Mouse (Mus musculus) left cerebral cortex, postnatal 10 days (tissue): Measurements from ENCODE around the gene Dock2. TPM values are rescaled to one million over a fixed set of nuclear protein-coding genes. Genes with fewer than 3 reads are reported as not detected.
A peak's percentile ranks its signal among the peaks of the same experiment; 100 is the strongest.

Experiments used
- DNase-seq, 2 experiments: peaks; one replicate each; pipeline ENCODE4 v3.0.0; 2021 to 2022; ENCODE audit warnings: low spot score in 2 of 2, mixed read lengths in 1 of 2; ENCODE audit errors: extremely low spot score in 1 of 2
- intact Hi-C: fragments of 180-260 bp; cut with DNase I; formaldehyde crosslinking; loops from one replicate; pipeline ENCODE4 v1.15.1; 2025
- total RNA-seq, 2 experiments: library from RNA; stranded (reverse); gene quantifications; 2 replicates each; pipeline ENCODE4 v1.2.3; 2021

Gene Dock2
- total RNA-seq, 2 experiments from 2014 or later, result 3.5 to 3.6 TPM

- no peak for DNase-seq
- intact Hi-C loops, result no loop called here
Observed at GRCm38 (mm10) chr11:34194158-34194941, 589.3 kb downstream of the Dock2 start.

- intact Hi-C loops, result no loop called here
- no peak for DNase-seq
Observed at GRCm38 (mm10) chr11:34193658-34194057, 590.0 kb downstream of the Dock2 start.

- intact Hi-C loops, result no loop called here
- DNase-seq, result no peak
Observed at GRCm38 (mm10) chr11:34184266-34184665, 599.4 kb downstream of the Dock2 start.

- intact Hi-C loops, result no loop called here
- DNase-seq, result peak; percentile 27 to 43
Observed at GRCm38 (mm10) chr11:34181214-34182117, 602.2 kb downstream of the Dock2 start.

GRCm38 (mm10) chr11:34178752-34179151, 604.9 kb downstream of the Dock2 start:
- intact Hi-C loops, result no loop called here
- no peak for DNase-seq

Other genes with a start within 250 kb of the Dock2 start
- under 1 TPM; 0.81 to 0.95 TPM for gene Spdl1, start 49.7 kb upstream of the Dock2 start, total RNA-seq